Mouse (Mus musculus) stomach, embryonic 16.5 days (tissue): Measurements from ENCODE around the gene Emp1. TPM values are rescaled to one million over a fixed set of nuclear protein-coding genes. Genes with fewer than 3 reads are reported as not detected.
A peak's percentile ranks its signal among the peaks of the same experiment; 100 is the strongest.

ENCODE experiments used
- ATAC-seq: fragments of 200-750 bp; cut with Nextera tagmentation; 2 replicates; pipeline ENCODE4 v1.8.0; 2017; ENCODE audit warnings: moderate number of reproducible peaks, moderate TSS enrichment; ENCODE audit not compliant: insufficient read depth, low FRiP score
- H3K27ac ChIP-seq: fragments of 300-500 bp; sonication (generic); 2 replicates; pipeline ENCODE4 v1.5.1; 2014; ENCODE audit warnings: low read length
- H3K27me3 ChIP-seq: fragments of 300-500 bp; sonication (generic); 2 replicates; pipeline ENCODE4 v1.6.1; 2014; ENCODE audit warnings: low read length, control low read depth, mixed read lengths; ENCODE audit not compliant: control insufficient read depth, insufficient read depth
- H3K36me3 ChIP-seq: fragments of 300-500 bp; sonication (generic); 2 replicates; pipeline ENCODE4 v1.6.1; 2014; ENCODE audit warnings: low read length; ENCODE audit not compliant: control insufficient read depth, insufficient read depth
- H3K4me1 ChIP-seq: fragments of 300-500 bp; sonication (generic); 2 replicates; pipeline ENCODE4 v1.6.1; 2014; ENCODE audit warnings: low read length, control low read depth, mixed read lengths; ENCODE audit not compliant: control insufficient read depth, insufficient read depth
- H3K4me2 ChIP-seq: fragments of 300-500 bp; sonication (generic); 2 replicates; pipeline ENCODE4 v1.6.1; 2014; ENCODE audit warnings: low read depth, low read length, mixed read lengths
- H3K4me3 ChIP-seq: fragments of 300-500 bp; sonication (generic); replicated peaks from 2 replicates; pipeline ENCODE4 v1.5.1; 2014; ENCODE audit warnings: mild to moderate bottlenecking, low read length
- H3K9ac ChIP-seq: fragments of 300-500 bp; sonication (generic); 2 replicates; pipeline ENCODE4 v1.6.1; 2014; ENCODE audit warnings: low read length
- H3K9me3 ChIP-seq: fragments of 300-500 bp; sonication (generic); replicated peaks from 2 replicates; pipeline ENCODE4 v1.6.1; 2016; ENCODE audit warnings: low read length, control low read depth; ENCODE audit not compliant: control insufficient read depth
- WGBS: fragments of 180-500 bp; shearing (Covaris S2); extraction: QIAGEN DNeasy Blood & Tissue Kit; methylation state at CpG from one replicate; pipeline ENCODE4 v1.1.7; 2014; 5-methylcytosine and 5-hydroxymethylcytosine counted together
- polyA plus RNA-seq: library from polyadenylated mRNA; unstranded; fragments of >200 nt; fragmentation: Nextera tagmentation; extraction: Ambion mirVana; gene quantifications from 2 replicates; pipeline ENCODE4 v1.2.1, GENCODE M21; 2015

The Emp1 gene
- polyA plus RNA-seq, 1 experiment from 2014 or later, result 221 TPM

DNA sequence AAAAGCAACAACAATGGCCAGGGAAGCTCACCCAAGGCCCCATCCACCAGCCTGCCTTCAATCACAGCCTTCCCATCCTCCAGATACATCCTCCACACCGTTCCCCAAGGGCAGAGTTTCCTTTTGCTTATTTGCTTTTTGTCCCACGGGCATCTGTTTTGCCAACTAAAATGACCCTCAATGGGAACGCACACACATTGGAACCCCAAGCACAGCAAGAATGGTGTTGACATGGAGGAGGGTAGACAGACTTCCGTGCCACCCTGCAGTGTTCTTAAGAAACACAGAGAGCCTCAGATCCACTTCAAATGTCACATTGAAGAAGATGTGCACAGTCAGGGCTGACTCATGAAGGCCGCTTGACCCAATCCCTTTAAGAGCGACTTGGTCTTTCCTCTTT, 8.6 kb downstream of the Emp1 start:
- 84% methylated on average over 6 of the region's 6 CpGs for WGBS
- Histone ChIP-seq H3K27me3 (no peaks in the 10 kb centered on the region), H3K9me3 (no peaks in the 10 kb centered on the region), H3K27ac (0 out of 2 replicates have a peak overlapping the region, but pooled peaks have one; percentile 10), H3K4me1 (peaks cover 58% of the 10 kb centered on the region), H3K9ac (no peak overlapping the region), H3K4me3 (no peak overlapping the region), H3K36me3 (0 out of 2 replicates have a peak, but pooled peaks cover 2% of the 10 kb centered on the region), H3K4me2 (no peak overlapping the region)
- ATAC-seq, result no peak

DNA sequence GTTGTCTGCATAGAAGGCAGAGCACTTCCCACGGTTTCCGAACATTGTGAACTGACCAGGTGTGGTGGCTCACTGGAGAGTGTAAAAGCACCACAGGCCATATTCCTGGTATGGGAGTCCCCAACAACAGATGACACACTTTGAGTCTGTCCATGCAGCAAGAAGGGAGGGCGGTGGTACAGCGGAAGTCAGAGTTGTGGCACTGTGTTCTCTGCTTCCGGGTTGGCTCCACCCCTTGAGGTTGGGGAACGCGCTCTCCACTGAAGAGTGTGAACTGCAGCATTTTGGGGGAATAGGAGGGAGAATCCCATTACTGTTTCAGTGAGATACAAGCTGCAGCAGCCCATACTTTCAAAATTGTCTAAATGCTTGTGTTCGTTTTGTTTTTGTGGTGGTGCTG, 11.0 kb downstream of the Emp1 start:
- Histone ChIP-seq H3K4me2 (no peak overlapping the region), H3K4me3 (no peak overlapping the region), H3K9ac (no peak overlapping the region), H3K27me3 (no peaks in the 10 kb centered on the region), H3K36me3 (0 out of 2 replicates have a peak, but pooled peaks cover 3% of the 10 kb centered on the region), H3K27ac (no peak overlapping the region), H3K9me3 (no peaks in the 10 kb centered on the region), H3K4me1 (peaks cover 44% of the 10 kb centered on the region)
- WGBS, result 87% methylated on average over 8 of the region's 8 CpGs
- ATAC-seq, result no peak

- no peak overlapping the region for H3K27ac ChIP-seq
Observed at GRCm38 (mm10) chr6:135375818-135376217, 13.5 kb downstream of the Emp1 start.

GRCm38 (mm10) chr6:135376248-135376647, 13.9 kb downstream of the Emp1 start:
- no peak overlapping the region for H3K27ac ChIP-seq

More at GRCm38 (mm10) chr6:135375818-135376217, 13.5 kb downstream of the Emp1 start:
- Histone ChIP-seq H3K9me3 (no peaks in the 10 kb centered on the region), H3K27me3 (no peaks in the 10 kb centered on the region), H3K9ac (no peak overlapping the region; the same call in 1 of the 2 replicates), H3K36me3 (peaks cover 13% of the 10 kb centered on the region), H3K4me3 (no peak overlapping the region), H3K4me2 (no peak overlapping the region), H3K4me1 (peaks cover 26% of the 10 kb centered on the region)
- WGBS, result 58% methylated on average over 5 of the region's 5 CpGs
- ATAC-seq, result no peak

GRCm38 (mm10) chr6:135377583-135378319, 15.4 kb downstream of the Emp1 start:
- Histone ChIP-seq H3K36me3 (peaks cover 31% of the 10 kb centered on the region), H3K4me2 (peak overlapping the region; percentile 36), H3K4me1 (peaks cover 18% of the 10 kb centered on the region), H3K9me3 (no peaks in the 10 kb centered on the region), H3K27me3 (no peaks in the 10 kb centered on the region), H3K9ac (no peak overlapping the region), H3K4me3 (no peak overlapping the region), H3K27ac (no peak overlapping the region)
- peak; percentile 20; the same call in 1 of the 2 replicates for ATAC-seq
- WGBS, result 27% methylated on average over 16 of the region's 16 CpGs

More at GRCm38 (mm10) chr6:135376248-135376647, 13.9 kb downstream of the Emp1 start:
- no peak overlapping the region for H3K4me2 ChIP-seq
- no peaks in the 10 kb centered on the region for H3K9me3 ChIP-seq
- 63% methylated on average over 7 of the region's 7 CpGs for WGBS
- no peak overlapping the region for H3K9ac ChIP-seq
- H3K4me3 ChIP-seq, result no peak overlapping the region
- H3K27me3 ChIP-seq, result no peaks in the 10 kb centered on the region
- peaks cover 17% of the 10 kb centered on the region for H3K36me3 ChIP-seq
- ATAC-seq, result no peak
- H3K4me1 ChIP-seq, result peaks cover 22% of the 10 kb centered on the region

- Histone ChIP-seq H3K36me3 (peaks cover 24% of the 10 kb centered on the region), H3K4me2 (no peak overlapping the region), H3K9ac (no peak overlapping the region), H3K27ac (no peak overlapping the region), H3K27me3 (no peaks in the 10 kb centered on the region), H3K9me3 (no peaks in the 10 kb centered on the region), H3K4me1 (0 out of 2 replicates have a peak, but pooled peaks cover 12% of the 10 kb centered on the region), H3K4me3 (no peak overlapping the region)
- no peak for ATAC-seq
Observed at GRCm38 (mm10) chr6:135383919-135384318, 21.6 kb downstream of the Emp1 start.

- Histone ChIP-seq H3K4me3 (no peak overlapping the region), H3K27me3 (no peaks in the 10 kb centered on the region), H3K36me3 (peaks cover 18% of the 10 kb centered on the region), H3K9me3 (no peaks in the 10 kb centered on the region), H3K9ac (no peak overlapping the region), H3K4me2 (no peak overlapping the region), H3K4me1 (0 out of 2 replicates have a peak, but pooled peaks cover 12% of the 10 kb centered on the region), H3K27ac (peak overlapping the region; percentile 84)
- ATAC-seq, result peak; percentile 82
- WGBS, result 59% methylated on average over 8 of the region's 8 CpGs
Observed at GRCm38 (mm10) chr6:135385738-135386459, 23.6 kb downstream of the Emp1 start.

GRCm38 (mm10) chr6:135387653-135388052, 25.3 kb downstream of the Emp1 start:
- Histone ChIP-seq H3K4me1 (0 out of 2 replicates have a peak, but pooled peaks cover 12% of the 10 kb centered on the region), H3K9ac (no peak overlapping the region), H3K36me3 (peaks cover 2% of the 10 kb centered on the region; the same call in 1 of the 2 replicates), H3K27ac (peak overlapping the region; percentile 30), H3K4me2 (no peak overlapping the region), H3K27me3 (no peaks in the 10 kb centered on the region), H3K4me3 (no peak overlapping the region), H3K9me3 (no peaks in the 10 kb centered on the region)
- WGBS, result 83% methylated on average over 1 of the region's 1 CpGs
- ATAC-seq, result no peak

GRCm38 (mm10) chr6:135388711-135389110, 26.4 kb downstream of the Emp1 start:
- H3K9ac ChIP-seq, result no peak overlapping the region
- 0 out of 2 replicates have a peak, but pooled peaks cover 12% of the 10 kb centered on the region for H3K4me1 ChIP-seq
- H3K27ac ChIP-seq, result peak overlapping the region; percentile 30
- H3K4me2 ChIP-seq, result no peak overlapping the region
- no peaks in the 10 kb centered on the region for H3K9me3 ChIP-seq
- no peaks in the 10 kb centered on the region for H3K36me3 ChIP-seq
- ATAC-seq, result peak; percentile 76
- H3K27me3 ChIP-seq, result no peaks in the 10 kb centered on the region
- WGBS, result 61% methylated on average over 8 of the region's 8 CpGs
- H3K4me3 ChIP-seq, result no peak overlapping the region
